Mouse (Mus musculus): ENCODE measurements around the gene Mmp19.
"Not testable (repeated sequence)": the region's sequence is repeated elsewhere in the genome, so short reads cannot be mapped to it uniquely, and the experiment has no call there.

DNA sequence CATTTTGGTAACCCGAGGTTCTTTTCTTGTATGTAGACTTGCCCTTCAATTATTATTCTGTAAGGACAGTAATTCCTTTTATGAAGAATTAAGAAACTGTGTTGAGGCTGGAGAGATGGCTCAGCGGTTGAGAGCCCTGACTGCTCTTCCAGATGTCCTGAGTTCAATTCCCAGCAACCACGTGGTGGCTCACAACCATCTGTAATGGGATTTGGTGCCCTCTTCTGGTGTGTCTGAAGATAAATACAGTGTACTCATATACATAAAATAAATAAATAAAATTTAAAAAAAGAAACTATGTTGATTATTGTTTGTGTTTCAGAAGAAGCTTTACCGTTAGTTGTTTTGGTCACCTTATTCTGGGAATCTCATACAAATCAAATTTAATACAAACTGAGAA lies 32.4 kb downstream of the Mmp19 start:
- 0 out of 2 replicates have a peak, but pooled peaks have one; percentile 4 for TF ChIP-seq CTCF (IDR thresholded peaks at IDR 0.05; ENCODE audit: low read depth)
- TF ChIP-seq EP300 (IDR thresholded peaks at IDR 0.05; ENCODE audit: low read depth): not testable (repeated sequence)
